Mouse (Mus musculus): ENCODE measurements around the gene Ndufs2.

Gene Ndufs2

GRCm38 (mm10) chr1:171216241-171216955 lies 34.8 kb downstream of the Ndufs2 start:
- in situ Hi-C loops (cut with MboI; ENCODE audit: low pct_unique_long_range_greater_than_20kb in 1 of 2, low sequenced_read_pairs in 2 of 2, unreplicated experiment in 1 of 2) = loop anchor here in 1 of 2 experiments (10.0 kb wide), 1 partner anchor 92 kb away; no protein-coding TSS in a partner anchor

- in situ Hi-C loops (cut with MboI; ENCODE audit: low pct_unique_long_range_greater_than_20kb in 1 of 2, low sequenced_read_pairs in 2 of 2, unreplicated experiment in 1 of 2) = loop anchor here in 1 of 2 experiments (10.0 kb wide), 1 partner anchor 89 kb away; no protein-coding TSS in a partner anchor
Measured at GRCm38 (mm10) chr1:171213801-171214496, 37.2 kb downstream of the Ndufs2 start, which contains the start of gene Nr1i3. Nr1i3 (plus strand) TSS chr1:171213970.

GRCm38 (mm10) chr1:171212854-171213253 lies 38.3 kb downstream of the Ndufs2 start:
- in situ Hi-C loops (cut with MboI; ENCODE audit: low pct_unique_long_range_greater_than_20kb in 1 of 2, low sequenced_read_pairs in 2 of 2, unreplicated experiment in 1 of 2) = loop anchor here in 1 of 2 experiments (10.0 kb wide), 1 partner anchor 88 kb away; no protein-coding TSS in a partner anchor

GRCm38 (mm10) chr1:171209409-171209808 lies 41.8 kb downstream of the Ndufs2 start:
- in situ Hi-C loops (cut with MboI; ENCODE audit: low pct_unique_long_range_greater_than_20kb in 1 of 2, low sequenced_read_pairs in 2 of 2, unreplicated experiment in 1 of 2) = no loop called here

- in situ Hi-C loops (cut with MboI; ENCODE audit: low pct_unique_long_range_greater_than_20kb in 1 of 2, low sequenced_read_pairs in 2 of 2, unreplicated experiment in 1 of 2) = no loop called here
Measured at GRCm38 (mm10) chr1:171205704-171206493, 45.3 kb downstream of the Ndufs2 start.

- in situ Hi-C loops (cut with MboI; ENCODE audit: low pct_unique_long_range_greater_than_20kb in 1 of 2, low sequenced_read_pairs in 2 of 2, unreplicated experiment in 1 of 2) = no loop called here
Measured at GRCm38 (mm10) chr1:171204249-171204644, 46.9 kb downstream of the Ndufs2 start.

GRCm38 (mm10) chr1:171203471-171204248 lies 47.5 kb downstream of the Ndufs2 start:
- in situ Hi-C loops (cut with MboI; ENCODE audit: low pct_unique_long_range_greater_than_20kb in 1 of 2, low sequenced_read_pairs in 2 of 2, unreplicated experiment in 1 of 2) = no loop called here

GRCm38 (mm10) chr1:171200769-171201168 lies 50.4 kb downstream of the Ndufs2 start:
- in situ Hi-C loops (cut with MboI; ENCODE audit: low pct_unique_long_range_greater_than_20kb in 1 of 2, low sequenced_read_pairs in 2 of 2, unreplicated experiment in 1 of 2) = no loop called here

GRCm38 (mm10) chr1:171199532-171199931 lies 51.7 kb downstream of the Ndufs2 start:
- in situ Hi-C loops (cut with MboI; ENCODE audit: low pct_unique_long_range_greater_than_20kb in 1 of 2, low sequenced_read_pairs in 2 of 2, unreplicated experiment in 1 of 2) = no loop called here

- in situ Hi-C loops (cut with MboI; ENCODE audit: low pct_unique_long_range_greater_than_20kb in 1 of 2, low sequenced_read_pairs in 2 of 2, unreplicated experiment in 1 of 2) = no loop called here
Measured at GRCm38 (mm10) chr1:171195887-171196397, 55.2 kb downstream of the Ndufs2 start, which contains the start of gene Pcp4l1. Pcp4l1 (minus strand) TSS chr1:171196268.

GRCm38 (mm10) chr1:171195046-171195822 lies 56.0 kb downstream of the Ndufs2 start:
- in situ Hi-C loops (cut with MboI; ENCODE audit: low pct_unique_long_range_greater_than_20kb in 1 of 2, low sequenced_read_pairs in 2 of 2, unreplicated experiment in 1 of 2) = no loop called here

GRCm38 (mm10) chr1:171193911-171194830 lies 57.0 kb downstream of the Ndufs2 start:
- in situ Hi-C loops (cut with MboI; ENCODE audit: low pct_unique_long_range_greater_than_20kb in 1 of 2, low sequenced_read_pairs in 2 of 2, unreplicated experiment in 1 of 2) = no loop called here

GRCm38 (mm10) chr1:171193093-171193840 lies 57.9 kb downstream of the Ndufs2 start:
- in situ Hi-C loops (cut with MboI; ENCODE audit: low pct_unique_long_range_greater_than_20kb in 1 of 2, low sequenced_read_pairs in 2 of 2, unreplicated experiment in 1 of 2) = no loop called here

GRCm38 (mm10) chr1:171192283-171192682 lies 58.9 kb downstream of the Ndufs2 start:
- in situ Hi-C loops (cut with MboI; ENCODE audit: low pct_unique_long_range_greater_than_20kb in 1 of 2, low sequenced_read_pairs in 2 of 2, unreplicated experiment in 1 of 2) = no loop called here

- in situ Hi-C loops (cut with MboI; ENCODE audit: low pct_unique_long_range_greater_than_20kb in 1 of 2, low sequenced_read_pairs in 2 of 2, unreplicated experiment in 1 of 2) = no loop called here
Measured at GRCm38 (mm10) chr1:171190832-171191231, 60.4 kb downstream of the Ndufs2 start.
